Mouse (Mus musculus): ENCODE results near the gene Zbtb20.

The Zbtb20 gene

DNA sequence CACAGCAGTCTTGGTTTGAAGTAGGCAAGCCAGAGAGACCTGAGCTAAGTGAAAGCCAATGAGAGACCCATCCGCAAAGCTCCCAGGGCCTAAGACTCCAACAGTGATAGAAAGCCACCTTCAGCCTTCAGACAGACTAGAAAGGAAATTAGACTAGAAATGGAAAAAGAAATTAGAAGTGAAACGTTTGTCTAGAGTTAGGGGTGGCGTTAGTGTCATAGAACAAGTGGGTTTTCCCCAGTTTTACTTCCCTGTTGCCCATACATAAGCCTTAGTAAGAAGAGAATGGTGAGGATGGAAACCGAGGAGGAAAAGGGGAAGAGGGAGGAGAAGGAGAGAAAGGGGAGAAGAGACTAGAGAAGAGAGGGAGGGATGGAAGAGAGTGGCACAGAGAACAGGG lies 726.9 kb downstream of the Zbtb20 start:
- no peak for DNase-seq (ENCODE audit: low spot score in 2 of 2)

DNA sequence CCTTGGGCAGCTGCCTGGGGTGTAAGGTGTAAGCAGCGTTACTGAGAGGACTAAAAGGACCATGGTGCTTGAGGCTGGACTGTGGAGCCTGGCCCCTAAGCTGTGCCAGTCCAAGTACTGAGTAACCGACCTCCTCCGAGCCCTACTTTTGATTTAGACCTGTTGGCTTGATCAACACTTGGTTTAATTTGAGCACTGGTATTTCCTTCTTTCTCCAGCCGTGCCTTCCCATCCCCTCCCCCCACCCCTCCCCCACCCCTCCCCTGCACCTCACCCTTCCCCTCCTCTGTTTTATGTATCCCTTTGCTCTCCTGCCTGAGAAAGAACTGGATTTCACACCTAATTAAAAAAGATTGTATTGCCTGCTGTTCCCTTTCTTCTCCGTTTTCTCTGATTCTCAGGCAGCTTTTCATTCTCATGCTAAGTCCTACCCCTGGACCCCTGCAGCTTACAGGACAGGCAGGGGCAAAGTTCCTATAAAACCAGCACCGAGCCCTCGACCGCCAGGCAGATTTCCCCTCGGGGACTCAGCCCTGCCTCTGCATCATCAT lies 728.0 kb downstream of the Zbtb20 start:
- no peak for DNase-seq (ENCODE audit: low spot score in 2 of 2)

DNA sequence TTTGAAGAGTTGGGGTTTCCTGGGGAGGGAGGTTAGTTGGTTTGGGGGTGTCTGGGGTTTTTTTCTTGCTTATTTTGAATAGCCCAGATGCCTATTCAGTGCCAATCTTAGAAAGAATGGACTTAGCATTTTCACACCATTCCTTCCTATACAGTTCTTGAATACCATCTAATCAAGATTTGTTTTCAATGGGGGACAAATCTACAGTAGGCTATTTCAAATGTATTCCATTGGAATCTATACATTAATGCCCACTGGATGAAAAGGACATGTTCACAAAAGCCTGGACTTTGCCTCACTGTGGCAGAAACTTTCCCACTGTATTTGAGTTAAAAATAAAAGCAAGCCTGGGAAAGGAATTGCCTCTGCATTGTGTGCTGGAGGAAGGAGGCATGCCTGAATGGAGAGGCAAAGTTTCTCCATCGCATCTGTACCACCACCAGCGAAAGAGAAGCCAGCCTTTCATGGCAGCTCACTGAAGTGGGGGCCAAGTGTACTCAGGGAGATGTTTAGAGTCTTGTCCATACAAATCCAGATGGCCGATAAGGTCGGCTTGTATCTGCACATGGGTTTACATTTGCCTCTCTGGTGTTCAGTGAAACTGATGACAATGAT lies 728.8 kb downstream of the Zbtb20 start:
- DNase-seq (ENCODE audit: low spot score in 2 of 2), result no peak

DNA sequence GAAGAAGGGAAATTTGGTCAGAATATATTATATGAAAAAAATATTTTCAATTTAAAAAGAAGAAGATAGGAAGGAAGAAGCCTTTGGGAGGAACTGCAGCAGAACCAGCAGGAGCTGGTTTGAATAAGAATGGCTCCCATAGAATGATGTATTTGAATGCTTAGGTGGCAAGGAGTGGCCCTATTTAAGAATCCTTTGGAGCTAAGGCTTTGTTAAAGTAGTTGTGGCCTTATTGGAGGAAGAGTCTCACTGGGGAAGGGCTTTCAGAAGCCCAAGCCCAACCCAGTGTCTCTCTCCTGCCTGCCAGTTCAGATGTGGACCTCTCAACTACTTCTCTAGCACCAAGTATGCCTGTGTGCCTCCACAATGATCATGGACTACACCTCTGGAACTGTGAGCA lies 731.4 kb downstream of the Zbtb20 start:
- no peak for DNase-seq (ENCODE audit: low spot score in 2 of 2)

DNA sequence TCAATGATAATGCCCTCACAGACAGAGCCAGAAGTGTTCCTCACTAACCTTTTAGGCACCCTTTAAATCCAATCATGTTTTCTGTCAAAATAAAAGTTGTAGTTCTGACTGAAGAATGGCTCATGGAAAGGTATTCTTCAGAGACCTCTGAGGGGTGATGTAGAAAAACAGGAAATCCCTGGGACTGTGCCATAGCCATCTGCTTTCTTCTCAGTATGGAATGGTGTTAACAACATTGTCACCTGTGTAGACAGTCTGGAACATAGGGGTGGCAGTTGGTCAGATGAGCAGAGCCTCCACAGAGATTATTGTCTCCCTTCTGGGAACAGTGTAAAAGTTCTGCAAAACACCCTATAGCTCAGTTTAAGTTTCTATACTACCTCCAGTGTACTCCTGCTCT lies 732.4 kb downstream of the Zbtb20 start:
- DNase-seq (ENCODE audit: low spot score in 2 of 2), result no peak

DNA sequence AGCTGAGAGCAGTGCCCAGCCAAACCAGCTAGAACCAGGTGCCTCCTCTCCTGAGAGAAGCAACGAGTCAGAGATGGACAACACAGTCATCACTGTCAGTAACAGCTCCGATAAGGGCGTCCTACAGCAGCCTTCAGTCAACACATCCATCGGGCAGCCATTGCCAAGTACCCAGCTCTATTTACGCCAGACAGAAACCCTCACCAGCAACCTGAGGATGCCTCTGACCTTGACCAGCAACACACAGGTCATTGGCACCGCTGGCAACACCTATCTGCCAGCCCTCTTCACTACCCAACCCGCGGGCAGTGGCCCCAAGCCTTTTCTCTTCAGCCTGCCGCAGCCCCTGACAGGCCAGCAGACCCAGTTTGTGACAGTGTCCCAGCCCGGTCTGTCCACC lies 734.7 kb downstream of the Zbtb20 start:
- no peak for DNase-seq (ENCODE audit: low spot score in 2 of 2)

DNA sequence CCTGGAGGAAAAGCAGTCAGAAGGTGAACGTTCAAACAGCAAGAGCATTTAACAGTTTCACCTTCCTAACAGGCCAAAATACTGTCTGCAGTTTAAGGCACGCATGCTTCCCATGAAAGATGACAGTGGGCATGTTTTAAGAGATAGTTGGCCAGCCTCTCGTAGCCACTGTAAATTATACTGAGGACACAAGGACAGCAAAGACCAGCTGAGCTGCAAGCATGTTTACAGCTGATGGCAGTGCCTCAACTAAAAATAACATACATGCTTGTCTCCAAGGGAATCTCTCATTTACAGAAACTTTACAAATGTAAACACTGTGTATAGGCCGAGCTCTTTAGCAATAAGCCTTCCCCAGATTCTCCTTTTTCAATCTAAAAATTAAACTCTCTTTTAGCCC lies 740.7 kb downstream of the Zbtb20 start:
- DNase-seq (ENCODE audit: low spot score in 2 of 2), result no peak

DNA sequence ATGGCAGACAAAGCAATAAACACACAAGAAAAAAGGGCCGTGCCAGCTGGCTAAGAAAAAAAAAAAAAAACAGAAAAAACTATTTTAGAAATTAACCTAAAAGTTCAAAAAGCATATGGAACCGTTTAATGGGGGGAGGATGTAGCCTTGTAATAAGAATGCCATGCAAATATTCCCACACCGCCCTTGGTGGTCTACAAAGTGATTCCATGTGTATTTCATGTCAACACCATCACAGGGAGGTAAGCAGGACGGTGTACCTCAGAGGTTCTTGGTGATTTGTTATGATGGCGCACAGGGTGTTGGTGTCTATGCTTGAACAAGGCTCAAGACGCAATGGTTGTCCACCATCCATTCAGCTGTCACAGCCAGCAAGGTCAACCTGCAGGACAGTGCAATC lies 741.7 kb downstream of the Zbtb20 start:
- DNase-seq (ENCODE audit: low spot score in 2 of 2), result no peak

DNA sequence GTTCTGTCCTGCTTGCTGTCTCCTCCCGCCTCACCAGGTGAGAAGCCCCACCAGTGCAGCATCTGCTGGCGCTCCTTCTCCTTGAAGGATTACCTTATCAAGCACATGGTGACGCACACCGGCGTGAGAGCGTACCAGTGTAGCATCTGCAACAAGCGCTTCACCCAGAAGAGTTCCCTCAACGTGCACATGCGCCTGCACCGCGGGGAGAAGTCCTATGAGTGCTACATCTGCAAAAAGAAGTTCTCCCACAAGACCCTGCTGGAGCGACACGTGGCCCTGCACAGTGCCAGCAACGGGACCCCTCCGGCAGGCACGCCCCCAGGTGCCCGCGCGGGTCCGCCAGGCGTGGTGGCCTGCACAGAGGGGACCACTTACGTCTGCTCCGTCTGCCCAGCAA lies 742.6 kb downstream of the Zbtb20 start:
- DNase-seq (ENCODE audit: low spot score in 2 of 2), result no peak

DNA sequence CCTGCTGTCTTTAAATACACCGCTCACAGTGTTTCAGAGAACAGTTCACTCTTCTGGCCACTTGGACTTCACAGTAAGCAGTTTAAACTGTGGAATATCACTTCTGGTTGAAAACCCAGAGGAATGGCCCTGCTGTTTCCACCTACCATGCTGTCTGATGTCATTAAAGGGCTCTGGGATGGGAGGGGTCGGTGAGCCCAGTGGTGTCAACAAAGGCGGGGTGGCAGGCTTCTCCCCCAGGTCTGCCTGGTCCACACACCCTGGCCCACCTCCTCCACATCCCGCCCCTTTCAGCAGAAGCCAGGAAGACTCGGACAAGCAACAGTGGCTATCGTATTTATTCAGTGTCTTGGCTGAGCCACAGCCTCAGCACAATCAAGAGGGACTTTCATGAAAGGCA lies 743.6 kb downstream of the Zbtb20 start:
- DNase-seq (ENCODE audit: low spot score in 2 of 2), result no peak

DNA sequence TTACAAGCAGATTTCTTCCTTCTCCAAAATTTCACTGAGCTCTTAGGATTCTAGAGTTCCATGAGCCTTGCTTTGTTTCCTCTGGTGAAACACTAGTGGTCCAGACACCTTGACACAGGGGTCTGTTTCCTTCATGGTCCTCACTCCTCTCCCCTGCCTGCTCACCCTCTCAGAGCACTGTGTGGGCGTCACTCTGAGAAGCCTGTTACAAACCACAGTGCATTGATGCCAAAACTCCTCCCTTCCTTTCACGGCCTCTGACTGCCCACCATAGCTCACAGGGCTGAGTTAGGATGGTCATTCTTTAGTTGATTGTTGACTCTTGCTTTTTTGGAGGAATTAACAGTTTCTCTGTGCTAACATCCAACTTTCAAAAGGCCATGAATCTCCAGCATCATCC lies 744.7 kb downstream of the Zbtb20 start:
- no peak for DNase-seq (ENCODE audit: low spot score in 2 of 2)

DNA sequence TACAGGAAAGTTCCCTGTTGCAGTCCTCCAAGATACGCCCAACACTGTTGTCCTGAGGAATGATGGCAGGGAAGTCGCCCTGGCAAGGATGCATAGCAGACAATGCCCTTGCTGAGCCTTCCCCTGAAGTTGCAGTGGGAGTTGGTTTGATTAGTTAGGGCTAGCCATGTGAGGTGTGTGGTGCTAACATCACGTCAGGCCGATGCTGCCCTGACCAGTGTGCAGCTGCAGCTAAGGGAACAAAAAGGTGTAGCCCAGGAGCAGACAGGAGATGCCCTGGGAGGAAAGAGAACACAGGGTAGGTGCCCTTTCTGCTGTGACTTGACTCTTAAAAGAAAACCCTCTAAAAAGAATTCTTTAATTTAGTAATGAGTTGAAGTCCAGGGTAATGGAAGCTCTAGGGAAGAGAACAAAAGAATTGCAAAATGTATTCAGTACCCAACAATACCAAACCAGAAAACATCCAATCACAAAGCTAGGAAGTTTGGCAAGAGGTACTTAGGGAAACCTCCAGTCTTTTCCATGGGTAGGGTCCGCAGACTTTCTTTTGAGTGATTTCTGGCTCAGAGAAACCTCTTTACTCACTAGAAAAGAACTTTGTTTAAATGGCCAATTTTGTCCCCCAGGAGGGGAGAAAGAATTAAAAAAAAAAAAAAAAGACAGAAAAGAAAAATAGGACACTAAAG lies 747.8 kb downstream of the Zbtb20 start:
- no peak for DNase-seq (ENCODE audit: low spot score in 2 of 2)

DNA sequence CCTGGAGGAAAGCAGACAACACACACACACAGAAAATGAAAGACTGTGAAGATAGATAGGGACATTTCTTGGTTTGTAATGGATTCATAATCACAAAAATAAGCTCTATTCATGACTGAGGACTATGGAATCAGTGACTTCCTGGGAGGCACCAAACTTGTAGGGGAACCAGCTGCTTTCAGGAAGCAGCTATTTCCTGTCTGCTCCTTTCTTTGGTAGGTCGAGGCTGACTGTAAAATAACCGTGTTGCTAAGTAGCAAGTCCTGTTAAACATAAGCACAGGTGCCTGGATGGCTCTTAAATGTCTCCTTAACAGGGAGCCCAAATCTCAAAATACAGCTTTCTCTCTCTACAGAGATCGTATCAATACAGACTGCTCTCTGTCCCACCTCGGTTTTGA lies 749.2 kb downstream of the Zbtb20 start:
- DNase-seq (ENCODE audit: low spot score in 2 of 2), result no peak

DNA sequence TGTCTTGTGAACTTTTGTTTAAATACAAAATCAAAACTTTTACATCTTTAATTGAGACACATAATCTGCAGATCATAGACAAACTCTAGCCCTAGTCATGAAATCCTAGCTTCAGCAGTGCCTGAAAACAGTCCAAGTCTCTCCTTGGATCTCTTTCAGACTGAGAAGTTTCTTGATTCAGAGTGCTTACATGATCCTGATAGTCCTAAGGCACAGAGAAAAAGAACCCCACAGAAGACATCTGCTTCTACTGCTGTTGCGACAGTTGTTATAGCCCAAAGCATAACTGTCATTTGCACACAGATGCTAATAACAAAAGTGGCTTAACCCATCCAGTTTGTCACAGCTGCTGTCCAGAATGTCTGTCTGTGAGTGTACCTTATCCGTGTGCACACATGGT lies 749.6 kb downstream of the Zbtb20 start:
- no peak for DNase-seq (ENCODE audit: low spot score in 2 of 2)

DNA sequence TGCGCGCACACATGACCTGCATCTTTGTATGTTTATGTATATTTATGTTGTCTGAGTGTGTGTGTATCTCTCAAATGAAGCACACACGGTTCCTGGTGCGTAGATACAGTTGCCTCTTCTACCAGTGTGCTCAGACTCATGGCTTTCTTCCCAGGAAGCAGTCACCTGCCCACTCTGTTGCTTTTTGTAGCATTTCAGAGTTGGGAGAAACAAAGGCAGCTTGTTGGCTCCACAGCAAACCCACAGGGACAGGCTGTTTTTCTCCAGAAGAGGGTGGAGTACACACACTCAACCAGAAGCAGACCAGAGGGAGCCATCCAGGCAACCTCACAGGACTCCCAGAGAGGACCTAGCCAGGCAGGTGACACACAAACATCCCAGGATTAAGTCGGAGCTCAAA lies 750.3 kb downstream of the Zbtb20 start:
- peak; percentile 45 to 68 for DNase-seq (ENCODE audit: low spot score in 2 of 2)

DNA sequence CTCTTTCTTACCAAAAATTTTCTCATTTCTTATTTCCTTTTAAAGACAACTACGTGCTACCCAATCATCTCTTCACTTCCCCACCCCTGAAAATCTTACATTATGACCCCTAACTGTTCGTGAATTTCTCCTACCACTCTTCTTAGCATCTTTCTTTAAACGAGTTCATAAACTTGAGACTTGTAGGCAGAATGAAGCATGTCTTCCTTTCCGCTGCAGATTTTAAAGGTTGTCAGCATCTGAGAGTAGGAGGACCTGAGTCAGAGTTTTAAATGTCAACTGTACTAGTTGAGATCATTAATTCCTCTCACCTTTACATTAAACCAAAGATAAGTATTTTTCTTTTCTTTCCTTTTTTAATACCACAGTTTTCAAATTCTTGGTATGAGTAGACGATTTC lies 753.0 kb downstream of the Zbtb20 start:
- no peak for DNase-seq (ENCODE audit: low spot score in 2 of 2)

DNA sequence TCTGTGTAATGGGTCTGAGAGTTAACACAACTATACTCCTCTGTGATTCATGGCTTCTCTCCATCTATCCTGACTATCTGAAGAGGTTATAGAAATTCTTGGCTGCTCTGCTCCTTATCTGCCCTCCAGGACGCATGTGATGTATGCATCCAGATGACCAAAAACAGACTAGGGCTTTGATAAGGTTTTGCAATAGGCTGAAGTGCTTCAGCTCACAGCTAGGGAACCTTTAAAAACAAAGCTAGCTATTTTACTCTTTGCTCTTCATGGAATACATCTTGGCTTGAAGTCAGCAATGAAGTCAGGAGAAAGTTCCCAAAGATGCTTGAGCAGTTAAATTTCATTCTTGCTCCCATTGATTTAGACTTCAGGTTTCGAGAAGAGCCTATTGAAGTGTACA lies 756.1 kb downstream of the Zbtb20 start:
- no peak for DNase-seq (ENCODE audit: low spot score in 2 of 2)

DNA sequence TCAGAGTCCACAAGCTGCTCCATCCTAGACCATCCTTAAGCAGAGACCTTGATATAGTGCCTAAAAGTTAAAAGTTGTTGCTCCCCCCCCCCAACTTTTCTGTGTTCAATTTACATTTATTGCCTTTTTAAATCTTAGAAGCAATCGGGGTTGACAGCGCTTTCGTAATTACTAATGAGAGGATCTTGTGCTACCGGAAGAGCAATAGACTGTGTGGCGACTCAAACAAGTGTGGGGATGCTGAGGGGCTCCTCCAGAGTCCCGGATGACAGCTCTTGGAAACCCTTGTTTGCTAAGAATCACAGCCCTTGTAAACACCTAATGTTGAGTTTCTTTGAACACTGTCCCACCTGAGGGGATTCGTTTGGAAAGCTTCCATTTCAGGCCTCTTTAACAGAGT lies 758.4 kb downstream of the Zbtb20 start:
- DNase-seq (ENCODE audit: low spot score in 2 of 2), result no peak

DNA sequence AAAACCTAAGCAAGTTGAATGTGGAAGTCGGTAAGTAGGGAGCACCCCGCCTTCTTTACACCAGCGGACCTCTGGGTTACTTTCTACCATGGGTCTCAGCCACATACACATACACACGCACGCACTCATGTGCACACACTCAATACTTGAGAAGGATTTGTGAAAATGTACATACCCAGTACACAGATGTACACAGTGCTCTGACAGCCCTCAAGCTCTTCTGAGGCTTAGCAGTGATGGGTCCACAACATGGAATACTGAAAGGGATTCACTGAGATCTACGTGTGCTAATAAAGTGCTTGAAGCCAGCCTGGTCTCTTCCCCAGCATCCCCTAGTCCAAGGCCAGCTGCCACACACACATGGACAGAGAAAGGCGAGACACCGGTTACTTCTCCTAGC lies 761.6 kb downstream of the Zbtb20 start:
- DNase-seq (ENCODE audit: low spot score in 2 of 2), result no peak

DNA sequence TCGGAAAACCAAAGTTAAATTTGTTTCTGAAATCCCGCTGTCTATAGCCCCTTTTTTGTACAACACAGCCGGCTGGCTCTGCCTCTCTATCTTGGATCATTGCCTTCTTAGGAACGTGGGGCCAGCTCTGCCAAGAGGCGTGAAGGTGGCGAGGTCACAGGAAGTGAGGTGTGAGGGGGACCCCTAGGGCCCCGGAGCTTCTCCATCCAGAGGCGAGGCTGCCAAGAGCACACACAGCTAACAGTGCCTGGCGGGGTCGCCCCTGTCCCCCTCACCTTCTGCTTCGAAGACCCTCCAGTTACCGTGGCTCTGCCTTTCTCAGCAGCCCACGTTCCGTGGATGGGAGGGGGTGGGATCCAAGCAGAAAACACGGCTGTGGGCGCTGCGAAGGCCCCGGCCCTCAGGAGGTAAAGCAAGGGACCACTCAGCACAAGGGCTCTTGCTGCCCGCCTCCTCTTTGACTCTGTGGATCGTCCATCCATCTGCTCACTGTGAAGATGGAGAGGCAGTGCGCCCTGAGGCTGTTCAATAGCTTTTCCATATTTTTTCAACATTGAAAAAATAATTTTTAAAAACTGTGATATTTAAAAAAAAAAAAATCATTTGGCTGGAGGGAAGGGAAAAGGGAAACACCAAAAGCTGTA lies 762.8 kb downstream of the Zbtb20 start:
- DNase-seq (ENCODE audit: low spot score in 2 of 2), result peak; percentile 38 to 39

DNA sequence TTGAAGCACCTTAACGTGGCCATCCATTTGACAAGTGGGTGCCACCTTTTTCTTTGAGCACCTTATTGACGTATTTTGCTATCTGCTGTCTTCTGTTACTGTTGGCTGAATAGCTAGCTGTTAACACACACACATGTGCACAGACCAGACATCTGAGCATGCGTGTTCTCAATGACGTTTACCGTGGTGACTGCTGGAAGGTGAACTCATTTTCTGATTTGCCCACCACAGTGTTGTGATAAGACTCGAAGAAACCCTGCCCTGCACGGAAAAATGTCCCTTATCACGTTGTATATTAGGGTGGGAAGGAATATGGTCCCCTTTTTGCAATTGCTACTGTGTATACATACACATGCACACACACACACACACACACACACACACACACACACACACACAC lies 765.5 kb downstream of the Zbtb20 start:
- no peak for DNase-seq (ENCODE audit: low spot score in 2 of 2)

DNA sequence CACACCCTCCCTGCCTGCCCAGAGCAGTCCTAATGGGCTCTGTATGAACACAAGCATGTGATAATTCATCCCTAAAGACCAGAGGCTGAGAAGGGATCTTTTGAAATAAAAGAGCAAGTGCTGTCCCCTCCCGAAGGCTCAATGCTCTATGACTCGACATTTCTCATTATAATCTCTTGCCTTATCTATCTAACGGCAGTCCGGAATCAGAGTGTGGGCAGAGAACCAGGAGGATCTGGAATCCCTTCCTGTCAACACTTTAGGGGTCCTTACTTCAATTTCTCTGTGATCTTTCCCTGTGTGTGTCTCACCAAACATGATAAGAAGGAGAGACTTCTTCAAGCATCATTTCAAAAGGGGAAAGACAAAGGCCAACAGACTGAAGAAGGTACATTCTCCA lies 770.2 kb downstream of the Zbtb20 start:
- DNase-seq (ENCODE audit: low spot score in 2 of 2), result no peak

DNA sequence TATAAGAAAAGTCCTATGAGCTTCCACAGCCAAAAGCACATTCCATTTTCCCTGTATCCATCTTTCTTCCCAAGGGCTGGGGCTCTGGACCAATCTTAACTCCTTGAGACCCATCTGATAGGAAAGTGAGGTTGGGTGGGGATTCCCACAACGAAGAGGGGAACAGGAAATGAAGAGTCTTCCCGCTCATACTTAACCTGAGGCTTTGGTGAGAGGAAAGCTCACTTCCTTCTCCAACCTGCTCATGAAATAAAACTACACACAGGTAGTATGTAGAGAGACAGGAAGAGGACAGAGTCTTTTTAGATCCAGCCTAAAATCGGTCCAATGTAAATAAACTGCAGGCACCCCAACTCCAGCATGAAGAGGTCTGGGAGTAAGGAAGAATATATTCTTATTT lies 771.3 kb downstream of the Zbtb20 start:
- DNase-seq (ENCODE audit: low spot score in 2 of 2), result no peak
